Mouse (Mus musculus) intestine, embryonic 16.5 days (tissue): ENCODE results near the gene Olfr16. TPM values are rescaled to one million over a fixed set of nuclear protein-coding genes. Genes with fewer than 3 reads are reported as not detected.

Experiments
- ATAC-seq: fragments of 200-750 bp; cut with Nextera tagmentation; 2 replicates; pipeline ENCODE4 v1.8.0; 2017; ENCODE audit warnings: moderate TSS enrichment, moderate library complexity
- H3K27ac ChIP-seq: fragments of 300-500 bp; sonication (generic); 2 replicates; pipeline ENCODE4 v1.5.1; 2014; ENCODE audit warnings: mild to moderate bottlenecking, low read length
- H3K27me3 ChIP-seq: fragments of 300-500 bp; sonication (generic); replicated peaks from 2 replicates; pipeline ENCODE4 v1.6.1; 2014; ENCODE audit warnings: low read length, control low read depth, mixed read lengths; ENCODE audit not compliant: control insufficient read depth, insufficient read depth
- H3K36me3 ChIP-seq: fragments of 300-500 bp; sonication (generic); 2 replicates; pipeline ENCODE4 v1.6.1; 2014; ENCODE audit warnings: low read length, control low read depth; ENCODE audit not compliant: control insufficient read depth, insufficient read depth
- H3K4me1 ChIP-seq: fragments of 300-500 bp; sonication (generic); 2 replicates; pipeline ENCODE4 v1.6.1; 2014; ENCODE audit warnings: low read length, control low read depth, mixed read lengths; ENCODE audit not compliant: control insufficient read depth, insufficient read depth
- H3K4me2 ChIP-seq: fragments of 300-500 bp; sonication (generic); 2 replicates; pipeline ENCODE4 v1.6.1; 2014; ENCODE audit warnings: low read depth, low read length, control low read depth
- H3K4me3 ChIP-seq: fragments of 300-500 bp; sonication (generic); 2 replicates; pipeline ENCODE4 v1.5.1; 2014; ENCODE audit warnings: mild to moderate bottlenecking, low read length
- H3K9ac ChIP-seq: fragments of 300-500 bp; sonication (generic); 2 replicates; pipeline ENCODE4 v1.6.1; 2014; ENCODE audit warnings: low read depth, low read length
- H3K9me3 ChIP-seq: fragments of 300-500 bp; sonication (generic); 2 replicates; pipeline ENCODE4 v1.6.1; 2016; ENCODE audit warnings: low read length, control low read depth; ENCODE audit not compliant: control insufficient read depth
- whole genome bisulfite sequencing: fragments of 180-500 bp; shearing (Covaris S2); extraction: QIAGEN DNeasy Blood & Tissue Kit; methylation state at CpG from one replicate; pipeline ENCODE4 v1.1.7; 2014; 5-methylcytosine and 5-hydroxymethylcytosine counted together
- polyA plus RNA-seq: library from polyadenylated mRNA; unstranded; fragments of >200 nt; fragmentation: Nextera tagmentation; extraction: Ambion mirVana; gene quantifications from 2 replicates; pipeline ENCODE4 v1.2.1, GENCODE M21; 2015

The Olfr16 gene
- polyA plus RNA-seq, 1 experiment from 2014 or later, result not detected

DNA sequence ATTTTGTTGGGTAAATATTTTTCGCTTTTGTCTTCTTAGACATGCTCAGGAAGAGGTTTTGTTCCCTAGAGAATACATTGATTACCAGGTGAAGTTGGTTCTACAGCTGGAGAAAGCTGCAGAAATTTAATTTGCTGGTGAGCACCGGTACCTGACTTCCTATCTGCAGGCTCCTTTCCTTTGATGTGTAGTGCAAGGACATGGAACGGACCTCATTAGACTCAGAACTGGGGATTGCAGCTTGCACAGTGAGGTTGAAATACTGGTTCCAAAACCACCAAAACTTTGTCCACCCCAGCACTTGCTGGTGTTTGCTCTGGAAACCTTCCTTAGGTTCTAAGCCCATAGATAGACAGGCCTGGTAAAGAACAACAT is 40.4 kb downstream of the Olfr16 start:
- Histone ChIP-seq H3K4me2 (peak overlapping the region; percentile 37), H3K36me3 (no peaks in the 10 kb centered on the region), H3K27me3 (no peaks in the 10 kb centered on the region), H3K4me3 (peak overlapping the region; percentile 41), H3K4me1 (no peaks in the 10 kb centered on the region), H3K27ac (peak overlapping the region; percentile 63), H3K9me3 (no peaks in the 10 kb centered on the region), H3K9ac (no peak overlapping the region)
- WGBS, result 52% methylated on average over 3 of the region's 3 CpGs
- peak; percentile 55 for ATAC-seq

Other genes starting within 250 kb of the Olfr16 start
- gene Apcs, start 55.4 kb upstream of the Olfr16 start, polyA plus RNA-seq, result 6.1 and 7.5 TPM in 2 replicates
- gene Olfr1408, start 187.0 kb downstream of the Olfr16 start, polyA plus RNA-seq, result not detected in 2 replicates
- gene Olfr1406, start 240.2 kb downstream of the Olfr16 start, polyA plus RNA-seq, result not detected in 2 replicates
- gene Olfr218, start 247.4 kb downstream of the Olfr16 start, polyA plus RNA-seq, result not detected in 2 replicates